Mouse (Mus musculus) liver, embryonic 14.5 days (tissue): ENCODE results near the gene Parp3. TPM values are rescaled to one million over a fixed set of nuclear protein-coding genes. Genes with fewer than 3 reads are reported as not detected.
A peak's percentile ranks its signal among the peaks of the same experiment; 100 is the strongest.

Source experiments
- ATAC-seq: fragments of 200-750 bp; cut with Nextera tagmentation; 2 replicates; pipeline ENCODE4 v1.8.0; 2017; ENCODE audit warnings: moderate number of reproducible peaks, mild to moderate bottlenecking, moderate library complexity; ENCODE audit not compliant: insufficient read depth
- DNase-seq, 3 experiments: peaks; one replicate each; pipeline ENCODE4 v3.0.0-alpha.2; 2012 to 2013; ENCODE audit warnings: low read depth in 3 of 3, low spot score in 3 of 3
- H3K27ac ChIP-seq: fragments of 300-500 bp; sonication (generic); 2 replicates; pipeline ENCODE4 v1.5.1; 2014; ENCODE audit warnings: moderate library complexity, mild to moderate bottlenecking, control low read depth, inconsistent platforms
- H3K27me3 ChIP-seq: fragments of 300-500 bp; sonication (generic); 2 replicates; pipeline ENCODE4 v1.6.1; 2014; ENCODE audit warnings: mild to moderate bottlenecking, low read length, moderate library complexity; ENCODE audit not compliant: control insufficient read depth, insufficient read depth
- H3K36me3 ChIP-seq: fragments of 300-500 bp; sonication (generic); replicated peaks from 2 replicates; pipeline ENCODE4 v1.6.1; 2014; ENCODE audit warnings: low read depth; ENCODE audit not compliant: control insufficient read depth, insufficient read depth
- H3K4me1 ChIP-seq, 2 experiments: fragments of 200-500 bp in 1 of 2; fragments of 300-500 bp in 1 of 2; sonication (generic) in 1 of 2; replicated peaks; 2 replicates each; pipeline ENCODE4 v1.6.1; 2012 to 2014; ENCODE audit warnings: antibody characterized with exemption in 1 of 2, inconsistent platforms in 1 of 2, low read length in 1 of 2; ENCODE audit not compliant: control insufficient read depth in 2 of 2, insufficient read depth in 2 of 2
- H3K4me2 ChIP-seq: fragments of 300-500 bp; sonication (generic); 2 replicates; pipeline ENCODE4 v1.6.1; 2014; ENCODE audit warnings: low read depth, mild to moderate bottlenecking, control low read depth, moderate library complexity
- H3K4me3 ChIP-seq, 2 experiments: fragments of 200-500 bp in 1 of 2; fragments of 300-500 bp in 1 of 2; sonication (generic) in 1 of 2; 2 replicates each; pipeline ENCODE4 v1.5.1; 2012 to 2014; ENCODE audit warnings: low read depth in 2 of 2, low read length in 2 of 2, mild to moderate bottlenecking in 2 of 2, control low read depth in 1 of 2, inconsistent platforms in 1 of 2, moderate library complexity in 1 of 2; ENCODE audit not compliant: insufficient read depth in 1 of 2
- H3K9ac ChIP-seq: fragments of 300-500 bp; sonication (generic); replicated peaks from 2 replicates; pipeline ENCODE4 v1.6.1; 2014; ENCODE audit warnings: mild to moderate bottlenecking, control low read depth, moderate library complexity
- H3K9me3 ChIP-seq: fragments of 300-500 bp; sonication (generic); 2 replicates; pipeline ENCODE4 v1.6.1; 2016; ENCODE audit warnings: low read length, mixed read lengths; ENCODE audit not compliant: control insufficient read depth
- CTCF ChIP-seq: IDR thresholded peaks from 2 replicates; pipeline ENCODE4 v1.5.1; 2016; ENCODE audit warnings: antibody characterized with exemption, low read depth, control low read depth
- EP300 ChIP-seq: IDR thresholded peaks from 2 replicates; pipeline ENCODE4 v1.6.1; 2016; ENCODE audit warnings: antibody characterized with exemption, low read depth
- WGBS: fragments of 180-500 bp; shearing (Covaris S2); extraction: QIAGEN DNeasy Blood & Tissue Kit; methylation state at CpG from one replicate; pipeline ENCODE4 v1.1.7; 2014; ENCODE audit not compliant: insufficient replicate concordance; 5-methylcytosine and 5-hydroxymethylcytosine counted together
- polyA plus RNA-seq, 2 experiments: library from polyadenylated mRNA; depleted of rRNA in 1 of 2; stranded (reverse) in 1 of 2; unstranded in 1 of 2; fragments of >200 nt; fragmentation: Nextera tagmentation in 1 of 2; extraction: Ambion mirVana in 1 of 2; gene quantifications; 2 replicates each; pipeline versions ENCODE4 v1.2.1 to v1.2.3; 2012 to 2014

The Parp3 gene
- polyA plus RNA-seq, 2 experiments: 0.91 to 1.3 TPM

- DNase-seq (no peak), ATAC-seq (no peak)
- Histone ChIP-seq H3K27me3 (no peaks in the 10 kb centered on the region), H3K4me3 (no peak overlapping the region), H3K27ac (no peak overlapping the region), H3K9ac (no peak overlapping the region), H3K4me2 (no peak overlapping the region), H3K4me1 (peaks cover 6 to 12% of the 10 kb centered on the region in 2 experiments; a peak in 3 of 4 replicates), H3K9me3 (no peaks in the 10 kb centered on the region), H3K36me3 (no peaks in the 10 kb centered on the region; the same call in 1 of the 2 replicates)
- WGBS: 67% methylated on average over 15 of the region's 15 CpGs
- TF ChIP-seq CTCF (no peak), EP300 (no peak)
Observed at GRCm38 (mm10) chr9:106481075-106481474, 4.3 kb upstream of the Parp3 start.

GRCm38 (mm10) chr9:106480541-106480940, 3.8 kb upstream of the Parp3 start:
- Histone ChIP-seq H3K27ac (no peak overlapping the region), H3K9ac (no peak overlapping the region), H3K27me3 (no peaks in the 10 kb centered on the region), H3K4me3 (no peak overlapping the region), H3K4me2 (no peak overlapping the region), H3K36me3 (no peaks in the 10 kb centered on the region; the same call in 1 of the 2 replicates), H3K9me3 (no peaks in the 10 kb centered on the region), H3K4me1 (peaks cover 6 to 12% of the 10 kb centered on the region in 2 experiments; a peak in 3 of 4 replicates)
- 82% methylated on average over 7 of the region's 7 CpGs for WGBS
- ATAC-seq (no peak), DNase-seq (no peak)
- TF ChIP-seq EP300: no peak
- TF ChIP-seq CTCF: no peak

- H3K4me3 ChIP-seq: peak overlapping the region; percentile 63 to 75
- peak overlapping the region; percentile 92 for H3K4me2 ChIP-seq
- no peak for DNase-seq
- no peaks in the 10 kb centered on the region for H3K9me3 ChIP-seq
- H3K4me1 ChIP-seq: peaks cover 6 to 12% of the 10 kb centered on the region in 2 experiments; a peak in 3 of 4 replicates
- no peak overlapping the region for H3K27ac ChIP-seq
- no peaks in the 10 kb centered on the region for H3K27me3 ChIP-seq
- TF ChIP-seq CTCF: no peak
- TF ChIP-seq EP300: no peak
- peak overlapping the region; percentile 55 for H3K9ac ChIP-seq
- no peak for ATAC-seq
- no peaks in the 10 kb centered on the region; the same call in 1 of the 2 replicates for H3K36me3 ChIP-seq
- 62% methylated on average over 9 of the region's 9 CpGs for WGBS
Observed at GRCm38 (mm10) chr9:106478101-106478500, 1.4 kb upstream of the Parp3 start.

- H3K4me2 ChIP-seq: peak overlapping the region; percentile 92
- peaks cover 6 to 12% of the 10 kb centered on the region in 2 experiments; a peak in 3 of 4 replicates for H3K4me1 ChIP-seq
- DNase-seq (no peak), ATAC-seq (no peak)
- no peaks in the 10 kb centered on the region for H3K27me3 ChIP-seq
- no peak overlapping the region for H3K27ac ChIP-seq
- WGBS: under 1% methylated on average over 16 of the region's 16 CpGs
- no peaks in the 10 kb centered on the region for H3K9me3 ChIP-seq
- no peaks in the 10 kb centered on the region; the same call in 1 of the 2 replicates for H3K36me3 ChIP-seq
- H3K9ac ChIP-seq: peak overlapping the region; percentile 55
- peak overlapping the region; percentile 63 to 75 for H3K4me3 ChIP-seq
- TF ChIP-seq CTCF (no peak), EP300 (no peak)
Observed at GRCm38 (mm10) chr9:106477649-106478048, 900 bp upstream of the Parp3 start.

DNA sequence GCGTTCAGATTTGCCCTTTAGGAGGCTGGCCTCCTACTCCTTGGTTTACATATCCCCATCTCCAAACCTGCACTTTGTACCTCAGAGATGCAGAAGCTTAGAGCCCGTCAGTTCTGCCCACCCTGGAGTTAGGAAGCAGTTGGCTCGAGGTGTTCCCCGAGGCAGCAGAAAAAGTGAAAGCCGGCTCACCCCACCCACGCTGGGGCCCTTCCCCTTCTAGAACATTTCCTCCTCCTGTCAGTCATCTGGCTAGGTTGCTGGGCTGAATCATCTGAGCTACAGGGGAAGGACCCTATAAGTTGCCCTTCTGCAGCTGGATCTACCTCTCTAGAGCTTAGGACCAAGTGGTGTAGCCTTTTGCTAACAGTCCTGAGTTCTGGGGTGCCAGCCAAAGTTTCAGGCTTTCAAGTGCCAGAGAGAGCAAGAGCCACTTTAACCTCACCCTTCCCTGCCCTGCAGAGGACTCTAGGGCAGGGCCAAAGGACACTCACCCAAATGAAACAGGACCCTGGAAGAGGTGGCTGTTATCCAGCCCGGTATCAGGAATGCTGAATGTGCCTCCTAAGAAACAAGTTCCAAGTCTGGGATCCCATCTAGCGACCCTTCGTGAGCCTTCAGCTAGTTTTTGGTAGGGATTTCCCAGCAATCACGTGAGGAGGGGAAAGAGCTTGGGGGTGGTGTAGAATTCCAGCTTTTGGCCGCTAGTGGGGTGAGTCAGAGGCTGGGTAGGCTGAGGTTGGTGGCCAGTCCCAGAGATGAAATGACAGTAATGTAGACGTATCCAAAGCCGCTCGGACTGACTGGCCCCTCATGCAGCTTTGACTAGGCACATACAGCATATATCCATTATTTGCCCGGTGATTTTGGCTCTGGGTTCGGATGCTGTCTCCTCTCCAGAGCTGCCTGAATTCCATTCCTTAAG, 486 bp downstream of the Parp3 start:
- WGBS: 16% methylated on average over 16 of the region's 16 CpGs
- Histone ChIP-seq H3K27ac (no peak overlapping the region), H3K27me3 (no peaks in the 10 kb centered on the region), H3K4me3 (peak overlapping the region in 1 of 2 experiments; percentile 25; a peak in 2 of 4 replicates), H3K4me2 (peak overlapping the region; percentile 92), H3K4me1 (peaks cover 6 to 12% of the 10 kb centered on the region in 2 experiments; a peak in 3 of 4 replicates), H3K9ac (no peak overlapping the region), H3K36me3 (no peaks in the 10 kb centered on the region), H3K9me3 (no peaks in the 10 kb centered on the region)
- DNase-seq (no peak), ATAC-seq (peak; percentile 7; the same call in 1 of the 2 replicates)
- TF ChIP-seq CTCF: no peak
- no peak for TF ChIP-seq EP300
